Mouse (Mus musculus): ENCODE data around the gene Camta1.
A peak's percentile ranks its signal among the peaks of the same experiment; 100 is the strongest.

Gene Camta1

GRCm38 (mm10) chr4:151861806-151862739, at the start of gene Camta1:
TSS of gene Camta1 (minus strand) at chr4:151861876.
- DNase-seq (ENCODE audit: low read depth, low spot score): peak; percentile 98

- no peak for DNase-seq (ENCODE audit: low read depth, low spot score)
Observed at GRCm38 (mm10) chr4:151908809-151909208, 47.1 kb upstream of the Camta1 start.

GRCm38 (mm10) chr4:151907577-151908343, 46.1 kb upstream of the Camta1 start:
- DNase-seq (ENCODE audit: low read depth, low spot score): no peak

- no peak for DNase-seq (ENCODE audit: low read depth, low spot score)
Observed at GRCm38 (mm10) chr4:151905621-151906020, 43.9 kb upstream of the Camta1 start.

GRCm38 (mm10) chr4:151904098-151904497, 42.4 kb upstream of the Camta1 start:
- DNase-seq (ENCODE audit: low read depth, low spot score): no peak

- DNase-seq (ENCODE audit: low read depth, low spot score): no peak
Observed at GRCm38 (mm10) chr4:151902689-151903241, 41.1 kb upstream of the Camta1 start.

GRCm38 (mm10) chr4:151902046-151902688, 40.5 kb upstream of the Camta1 start:
- DNase-seq (ENCODE audit: low read depth, low spot score): no peak

GRCm38 (mm10) chr4:151901422-151901821, 39.7 kb upstream of the Camta1 start:
- no peak for DNase-seq (ENCODE audit: low read depth, low spot score)

- DNase-seq (ENCODE audit: low read depth, low spot score): no peak
Observed at GRCm38 (mm10) chr4:151900735-151901134, 39.1 kb upstream of the Camta1 start.

GRCm38 (mm10) chr4:151899707-151900384, 38.2 kb upstream of the Camta1 start:
- no peak for DNase-seq (ENCODE audit: low read depth, low spot score)

GRCm38 (mm10) chr4:151898600-151899245, 37.0 kb upstream of the Camta1 start:
- DNase-seq (ENCODE audit: low read depth, low spot score): no peak

- DNase-seq (ENCODE audit: low read depth, low spot score): no peak
Observed at GRCm38 (mm10) chr4:151897069-151897617, 35.5 kb upstream of the Camta1 start.

- DNase-seq (ENCODE audit: low read depth, low spot score): no peak
Observed at GRCm38 (mm10) chr4:151895624-151896023, 33.9 kb upstream of the Camta1 start.

GRCm38 (mm10) chr4:151894926-151895325, 33.2 kb upstream of the Camta1 start:
- DNase-seq (ENCODE audit: low read depth, low spot score): no peak

- no peak for DNase-seq (ENCODE audit: low read depth, low spot score)
Observed at GRCm38 (mm10) chr4:151893241-151893640, 31.6 kb upstream of the Camta1 start.

- DNase-seq (ENCODE audit: low read depth, low spot score): no peak
Observed at GRCm38 (mm10) chr4:151881590-151881989, 19.9 kb upstream of the Camta1 start.

- no peak for DNase-seq (ENCODE audit: low read depth, low spot score)
Observed at GRCm38 (mm10) chr4:151880044-151880690, 18.5 kb upstream of the Camta1 start.

GRCm38 (mm10) chr4:151876400-151876799, 14.7 kb upstream of the Camta1 start:
- no peak for DNase-seq (ENCODE audit: low read depth, low spot score)

- DNase-seq (ENCODE audit: low read depth, low spot score): no peak
Observed at GRCm38 (mm10) chr4:151863511-151863910, 1.8 kb upstream of the Camta1 start.

GRCm38 (mm10) chr4:151861471-151861805, 238 bp downstream of the Camta1 start:
- no peak for DNase-seq (ENCODE audit: low read depth, low spot score)
